Mouse (Mus musculus) regulatory T cell (primary cell): Measurements from ENCODE around the gene Gm13283.
"Not testable (repeated sequence)": the region's sequence is repeated elsewhere in the genome, so short reads cannot be mapped to it uniquely, and the experiment has no call there.

Source experiments
- in situ Hi-C: fragments of 300-600 bp; cut with MboI, MseI; formaldehyde crosslinking; loops from one replicate; pipeline ENCODE4 v1.15.1; 2025; ENCODE audit warnings: high pct_unique_total_duplicates

Gm13283 gene

DNA sequence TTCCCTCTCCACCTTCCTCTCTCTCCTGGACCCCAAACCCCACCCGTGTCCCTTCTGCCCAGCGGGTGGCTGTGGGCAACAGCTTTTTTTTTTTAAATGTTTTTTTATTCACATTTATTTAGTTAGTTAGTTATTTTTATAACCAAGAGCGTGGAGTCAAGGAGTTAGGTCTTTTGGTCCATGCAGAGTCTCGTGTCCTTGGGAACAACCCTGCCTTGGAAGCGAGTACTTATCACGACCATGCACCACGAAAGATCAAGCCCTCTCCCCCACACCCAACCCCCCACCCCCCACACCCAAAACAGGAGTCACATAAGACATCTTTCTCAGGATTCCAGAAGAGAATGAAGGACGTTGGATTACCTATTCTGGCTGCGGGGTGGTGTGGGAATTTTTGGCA is 2.4 kb downstream of the Gm13283 start:
- in situ Hi-C loops: not testable (repeated sequence)

DNA sequence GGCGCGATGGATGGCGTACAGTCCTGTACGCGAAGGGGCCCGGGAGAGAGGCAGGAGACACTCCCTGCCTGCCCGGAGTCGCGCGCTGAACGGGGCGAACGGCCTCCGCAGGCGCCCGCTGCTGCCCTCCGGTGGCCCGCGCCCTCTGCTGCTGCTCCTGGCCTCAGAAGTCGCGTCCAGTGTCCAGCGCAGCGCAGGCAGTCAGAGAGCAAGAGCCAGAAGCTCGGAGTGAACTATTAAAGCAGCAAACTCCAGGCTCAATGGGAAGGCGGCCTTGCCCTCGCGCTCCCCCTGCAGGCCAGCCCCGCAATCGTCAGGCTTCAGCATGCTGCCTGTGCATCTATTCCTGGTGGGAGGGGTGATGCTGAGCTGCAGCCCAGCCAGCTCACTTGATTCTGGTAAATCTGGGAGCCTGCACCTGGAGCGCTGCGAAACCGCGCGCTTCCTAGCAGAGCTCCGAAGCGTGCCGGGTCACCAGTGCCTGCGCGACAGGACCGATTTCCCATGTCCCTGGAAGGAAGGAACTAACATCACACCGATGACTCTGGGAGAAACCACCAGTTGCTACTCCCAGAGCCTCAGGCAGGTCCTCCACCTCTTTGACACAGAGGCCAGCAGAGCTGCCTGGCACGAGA is 3.6 kb downstream of the Gm13283 start:
- in situ Hi-C loops: not testable (repeated sequence)

DNA sequence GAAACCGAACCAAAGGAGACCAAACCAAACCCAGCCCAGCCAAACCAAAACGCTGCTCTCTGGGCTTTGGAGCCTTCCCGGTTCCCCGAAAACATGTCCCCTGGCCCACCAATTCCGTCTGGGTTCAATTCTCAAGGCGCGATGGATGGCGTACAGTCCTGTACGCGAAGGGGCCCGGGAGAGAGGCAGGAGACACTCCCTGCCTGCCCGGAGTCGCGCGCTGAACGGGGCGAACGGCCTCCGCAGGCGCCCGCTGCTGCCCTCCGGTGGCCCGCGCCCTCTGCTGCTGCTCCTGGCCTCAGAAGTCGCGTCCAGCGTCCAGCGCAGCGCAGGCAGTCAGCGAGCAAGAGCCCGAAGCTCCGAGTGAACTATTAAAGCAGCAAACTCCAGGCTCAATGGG is 13.6 kb downstream of the Gm13283 start, which contains the start of gene Gm13290:
TSS of gene Gm13290 (plus strand) at position 301 of the 400 bp plus-strand sequence.
- in situ Hi-C loops: not testable (repeated sequence)

DNA sequence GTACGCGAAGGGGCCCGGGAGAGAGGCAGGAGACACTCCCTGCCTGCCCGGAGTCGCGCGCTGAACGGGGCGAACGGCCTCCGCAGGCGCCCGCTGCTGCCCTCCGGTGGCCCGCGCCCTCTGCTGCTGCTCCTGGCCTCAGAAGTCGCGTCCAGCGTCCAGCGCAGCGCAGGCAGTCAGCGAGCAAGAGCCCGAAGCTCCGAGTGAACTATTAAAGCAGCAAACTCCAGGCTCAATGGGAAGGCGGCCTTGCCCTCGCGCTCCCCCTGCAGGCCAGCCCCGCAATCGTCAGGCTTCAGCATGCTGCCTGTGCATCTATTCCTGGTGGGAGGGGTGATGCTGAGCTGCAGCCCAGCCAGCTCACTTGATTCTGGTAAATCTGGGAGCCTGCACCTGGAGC is 16.7 kb downstream of the Gm13283 start, which contains the start of gene Gm13289:
TSS of gene Gm13289 (plus strand) at position 301 of the 400 bp plus-strand sequence.
- in situ Hi-C loops: not testable (repeated sequence)

DNA sequence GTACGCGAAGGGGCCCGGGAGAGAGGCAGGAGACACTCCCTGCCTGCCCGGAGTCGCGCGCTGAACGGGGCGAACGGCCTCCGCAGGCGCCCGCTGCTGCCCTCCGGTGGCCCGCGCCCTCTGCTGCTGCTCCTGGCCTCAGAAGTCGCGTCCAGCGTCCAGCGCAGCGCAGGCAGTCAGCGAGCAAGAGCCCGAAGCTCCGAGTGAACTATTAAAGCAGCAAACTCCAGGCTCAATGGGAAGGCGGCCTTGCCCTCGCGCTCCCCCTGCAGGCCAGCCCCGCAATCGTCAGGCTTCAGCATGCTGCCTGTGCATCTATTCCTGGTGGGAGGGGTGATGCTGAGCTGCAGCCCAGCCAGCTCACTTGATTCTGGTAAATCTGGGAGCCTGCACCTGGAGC is 19.6 kb downstream of the Gm13283 start, which contains the start of gene Gm13272:
TSS of gene Gm13272 (plus strand) at position 301 of the 400 bp plus-strand sequence.
- in situ Hi-C loops: not testable (repeated sequence)

DNA sequence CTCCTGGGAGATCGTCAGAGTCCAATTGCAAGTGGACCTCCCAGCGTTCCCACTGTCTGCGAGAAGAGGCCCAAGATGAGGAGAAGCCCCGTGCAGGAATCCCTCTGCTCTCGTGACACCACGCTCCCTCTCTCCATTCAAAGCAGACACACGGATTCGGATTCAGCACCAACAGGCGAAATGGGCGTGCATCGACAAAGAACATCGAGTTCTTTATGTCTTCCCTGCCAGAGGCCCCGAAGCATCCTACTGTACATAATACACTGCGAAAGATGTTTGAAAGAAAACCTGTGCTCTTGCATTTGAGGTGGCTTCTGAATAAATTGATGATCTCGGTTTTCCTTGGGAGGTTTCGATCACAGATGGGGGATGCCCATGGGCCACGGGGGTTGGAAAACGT is 20.4 kb downstream of the Gm13283 start:
- in situ Hi-C loops: loop anchor here (5.0 kb wide), 1 partner anchor 38 kb away; no protein-coding TSS in a partner anchor

DNA sequence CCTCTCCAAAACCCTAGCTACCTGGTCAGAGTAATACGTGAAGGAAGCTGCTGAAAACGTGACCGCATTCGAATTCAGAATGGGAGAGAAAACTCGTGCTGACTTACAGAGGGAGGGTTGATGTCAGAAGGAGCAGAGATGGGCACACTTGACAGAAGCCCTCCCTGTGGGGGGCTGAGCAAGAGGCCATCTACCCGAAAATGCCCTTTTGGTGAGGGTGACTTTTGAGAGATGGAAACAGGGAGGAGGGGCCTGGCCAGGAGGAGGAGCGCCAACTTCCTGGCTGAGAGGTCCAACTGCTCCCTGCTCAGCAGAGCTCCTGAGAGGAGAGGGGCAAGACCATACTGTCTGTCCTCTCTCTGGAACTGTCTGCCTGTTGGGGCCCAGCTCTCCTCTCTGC is 21.9 kb downstream of the Gm13283 start, which contains the start of gene Ifnz:
TSS of gene Ifnz (plus strand) at position 301 of the 400 bp plus-strand sequence.
- in situ Hi-C loops: loop anchor here (5.0 kb wide), 1 partner anchor 40 kb away; no protein-coding TSS in a partner anchor

DNA sequence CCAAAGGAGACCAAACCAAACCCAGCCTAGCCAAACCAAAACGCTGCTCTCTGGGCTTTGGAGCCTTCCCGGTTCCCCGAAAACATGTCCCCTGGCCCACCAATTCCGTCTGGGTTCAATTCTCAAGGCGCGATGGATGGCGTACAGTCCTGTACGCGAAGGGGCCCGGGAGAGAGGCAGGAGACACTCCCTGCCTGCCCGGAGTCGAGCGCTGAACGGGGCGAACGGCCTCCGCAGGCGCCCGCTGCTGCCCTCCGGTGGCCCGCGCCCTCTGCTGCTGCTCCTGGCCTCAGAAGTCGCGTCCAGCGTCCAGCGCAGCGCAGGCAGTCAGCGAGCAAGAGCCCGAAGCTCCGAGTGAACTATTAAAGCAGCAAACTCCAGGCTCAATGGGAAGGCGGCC is 22.4 kb downstream of the Gm13283 start:
- in situ Hi-C loops: loop anchor here (5.0 kb wide), 1 partner anchor 40 kb away; no protein-coding TSS in a partner anchor

DNA sequence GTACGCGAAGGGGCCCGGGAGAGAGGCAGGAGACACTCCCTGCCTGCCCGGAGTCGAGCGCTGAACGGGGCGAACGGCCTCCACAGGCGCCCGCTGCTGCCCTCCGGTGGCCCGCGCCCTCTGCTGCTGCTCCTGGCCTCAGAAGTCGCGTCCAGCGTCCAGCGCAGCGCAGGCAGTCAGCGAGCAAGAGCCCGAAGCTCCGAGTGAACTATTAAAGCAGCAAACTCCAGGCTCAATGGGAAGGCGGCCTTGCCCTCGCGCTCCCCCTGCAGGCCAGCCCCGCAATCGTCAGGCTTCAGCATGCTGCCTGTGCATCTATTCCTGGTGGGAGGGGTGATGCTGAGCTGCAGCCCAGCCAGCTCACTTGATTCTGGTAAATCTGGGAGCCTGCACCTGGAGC is 25.5 kb downstream of the Gm13283 start, which contains the start of gene Gm13276:
TSS of gene Gm13276 (plus strand) at position 301 of the 400 bp plus-strand sequence.
- in situ Hi-C loops: not testable (repeated sequence)

DNA sequence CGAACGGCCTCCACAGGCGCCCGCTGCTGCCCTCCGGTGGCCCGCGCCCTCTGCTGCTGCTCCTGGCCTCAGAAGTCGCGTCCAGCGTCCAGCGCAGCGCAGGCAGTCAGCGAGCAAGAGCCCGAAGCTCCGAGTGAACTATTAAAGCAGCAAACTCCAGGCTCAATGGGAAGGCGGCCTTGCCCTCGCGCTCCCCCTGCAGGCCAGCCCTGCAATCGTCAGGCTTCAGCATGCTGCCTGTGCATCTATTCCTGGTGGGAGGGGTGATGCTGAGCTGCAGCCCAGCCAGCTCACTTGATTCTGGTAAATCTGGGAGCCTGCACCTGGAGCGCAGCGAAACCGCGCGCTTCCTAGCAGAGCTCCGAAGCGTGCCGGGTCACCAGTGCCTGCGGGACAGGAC is 28.5 kb downstream of the Gm13283 start, which contains the start of gene Gm13277:
TSS of gene Gm13277 (plus strand) at position 231 of the 400 bp plus-strand sequence.
- in situ Hi-C loops: not testable (repeated sequence)

DNA sequence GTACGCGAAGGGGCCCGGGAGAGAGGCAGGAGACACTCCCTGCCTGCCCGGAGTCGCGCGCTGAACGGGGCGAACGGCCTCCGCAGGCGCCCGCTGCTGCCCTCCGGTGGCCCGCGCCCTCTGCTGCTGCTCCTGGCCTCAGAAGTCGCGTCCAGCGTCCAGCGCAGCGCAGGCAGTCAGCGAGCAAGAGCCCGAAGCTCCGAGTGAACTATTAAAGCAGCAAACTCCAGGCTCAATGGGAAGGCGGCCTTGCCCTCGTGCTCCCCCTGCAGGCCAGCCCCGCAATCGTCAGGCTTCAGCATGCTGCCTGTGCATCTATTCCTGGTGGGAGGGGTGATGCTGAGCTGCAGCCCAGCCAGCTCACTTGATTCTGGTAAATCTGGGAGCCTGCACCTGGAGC is 31.3 kb downstream of the Gm13283 start, which contains the start of gene Gm13278:
TSS of gene Gm13278 (plus strand) at position 301 of the 400 bp plus-strand sequence.
- in situ Hi-C loops: not testable (repeated sequence)

DNA sequence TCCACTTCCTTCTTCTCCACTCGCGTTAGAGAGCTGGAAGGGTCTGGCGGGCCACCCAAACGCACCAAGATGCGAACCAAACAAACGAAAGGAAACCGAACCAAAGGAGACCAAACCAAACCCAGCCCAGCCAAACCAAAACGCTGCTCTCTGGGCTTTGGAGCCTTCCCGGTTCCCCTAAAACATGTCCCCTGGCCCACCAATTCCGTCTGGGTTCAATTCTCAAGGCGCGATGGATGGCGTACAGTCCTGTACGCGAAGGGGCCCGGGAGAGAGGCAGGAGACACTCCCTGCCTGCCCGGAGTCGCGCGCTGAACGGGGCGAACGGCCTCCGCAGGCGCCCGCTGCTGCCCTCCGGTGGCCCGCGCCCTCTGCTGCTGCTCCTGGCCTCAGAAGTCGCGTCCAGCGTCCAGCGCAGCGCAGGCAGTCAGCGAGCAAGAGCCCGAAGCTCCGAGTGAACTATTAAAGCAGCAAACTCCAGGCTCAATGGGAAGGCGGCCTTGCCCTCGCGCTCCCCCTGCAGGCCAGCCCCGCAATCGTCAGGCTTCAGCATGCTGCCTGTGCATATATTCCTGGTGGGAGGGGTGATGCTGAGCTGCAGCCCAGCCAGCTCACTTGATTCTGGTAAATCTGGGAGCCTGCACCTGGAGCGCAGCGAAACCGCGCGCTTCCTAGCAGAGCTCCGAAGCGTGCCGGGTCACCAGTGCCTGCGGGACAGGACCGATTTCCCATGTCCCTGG is 34.2 kb downstream of the Gm13283 start, which contains the start of gene Gm13275:
TSS of gene Gm13275 (plus strand) at position 552 of the 740 bp plus-strand sequence.
- in situ Hi-C loops: not testable (repeated sequence)

DNA sequence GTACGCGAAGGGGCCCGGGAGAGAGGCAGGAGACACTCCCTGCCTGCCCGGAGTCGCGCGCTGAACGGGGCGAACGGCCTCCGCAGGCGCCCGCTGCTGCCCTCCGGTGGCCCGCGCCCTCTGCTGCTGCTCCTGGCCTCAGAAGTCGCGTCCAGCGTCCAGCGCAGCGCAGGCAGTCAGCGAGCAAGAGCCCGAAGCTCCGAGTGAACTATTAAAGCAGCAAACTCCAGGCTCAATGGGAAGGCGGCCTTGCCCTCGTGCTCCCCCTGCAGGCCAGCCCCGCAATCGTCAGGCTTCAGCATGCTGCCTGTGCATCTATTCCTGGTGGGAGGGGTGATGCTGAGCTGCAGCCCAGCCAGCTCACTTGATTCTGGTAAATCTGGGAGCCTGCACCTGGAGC is 37.2 kb downstream of the Gm13283 start, which contains the start of gene Gm13279:
TSS of gene Gm13279 (plus strand) at position 301 of the 400 bp plus-strand sequence.
- in situ Hi-C loops: not testable (repeated sequence)

DNA sequence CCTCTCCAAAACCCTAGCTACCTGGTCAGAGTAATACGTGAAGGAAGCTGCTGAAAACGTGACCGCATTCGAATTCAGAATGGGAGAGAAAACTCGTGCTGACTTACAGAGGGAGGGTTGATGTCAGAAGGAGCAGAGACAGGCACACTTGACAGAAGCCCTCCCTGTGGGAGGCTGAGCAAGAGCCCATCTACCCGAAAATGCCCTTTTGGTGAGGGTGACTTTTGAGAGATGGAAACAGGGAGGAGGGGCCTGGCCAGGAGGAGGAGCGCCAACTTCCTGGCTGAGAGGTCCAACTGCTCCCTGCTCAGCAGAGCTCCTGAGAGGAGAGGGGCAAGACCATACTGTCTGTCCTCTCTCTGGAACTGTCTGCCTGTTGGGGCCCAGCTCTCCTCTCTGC is 39.4 kb downstream of the Gm13283 start, which contains the start of gene Gm13285:
TSS of gene Gm13285 (plus strand) at position 301 of the 400 bp plus-strand sequence.
- in situ Hi-C loops: not testable (repeated sequence)

DNA sequence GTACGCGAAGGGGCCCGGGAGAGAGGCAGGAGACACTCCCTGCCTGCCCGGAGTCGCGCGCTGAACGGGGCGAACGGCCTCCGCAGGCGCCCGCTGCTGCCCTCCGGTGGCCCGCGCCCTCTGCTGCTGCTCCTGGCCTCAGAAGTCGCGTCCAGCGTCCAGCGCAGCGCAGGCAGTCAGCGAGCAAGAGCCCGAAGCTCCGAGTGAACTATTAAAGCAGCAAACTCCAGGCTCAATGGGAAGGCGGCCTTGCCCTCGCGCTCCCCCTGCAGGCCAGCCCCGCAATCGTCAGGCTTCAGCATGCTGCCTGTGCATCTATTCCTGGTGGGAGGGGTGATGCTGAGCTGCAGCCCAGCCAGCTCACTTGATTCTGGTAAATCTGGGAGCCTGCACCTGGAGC is 43.0 kb downstream of the Gm13283 start, which contains the start of gene Gm13287:
TSS of gene Gm13287 (plus strand) at position 301 of the 400 bp plus-strand sequence.
- in situ Hi-C loops: not testable (repeated sequence)

DNA sequence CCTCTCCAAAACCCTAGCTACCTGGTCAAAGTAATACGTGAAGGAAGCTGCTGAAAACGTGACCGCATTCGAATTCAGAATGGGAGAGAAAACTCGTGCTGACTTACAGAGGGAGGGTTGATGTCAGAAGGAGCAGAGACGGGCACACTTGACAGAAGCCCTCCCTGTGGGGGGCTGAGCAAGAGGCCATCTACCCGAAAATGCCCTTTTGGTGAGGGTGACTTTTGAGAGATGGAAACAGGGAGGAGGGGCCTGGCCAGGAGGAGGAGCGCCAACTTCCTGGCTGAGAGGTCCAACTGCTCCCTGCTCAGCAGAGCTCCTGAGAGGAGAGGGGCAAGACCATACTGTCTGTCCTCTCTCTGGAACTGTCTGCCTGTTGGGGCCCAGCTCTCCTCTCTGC is 45.3 kb downstream of the Gm13283 start, which contains the start of gene Gm13288:
TSS of gene Gm13288 (plus strand) at position 301 of the 400 bp plus-strand sequence.
- in situ Hi-C loops: not testable (repeated sequence)

DNA sequence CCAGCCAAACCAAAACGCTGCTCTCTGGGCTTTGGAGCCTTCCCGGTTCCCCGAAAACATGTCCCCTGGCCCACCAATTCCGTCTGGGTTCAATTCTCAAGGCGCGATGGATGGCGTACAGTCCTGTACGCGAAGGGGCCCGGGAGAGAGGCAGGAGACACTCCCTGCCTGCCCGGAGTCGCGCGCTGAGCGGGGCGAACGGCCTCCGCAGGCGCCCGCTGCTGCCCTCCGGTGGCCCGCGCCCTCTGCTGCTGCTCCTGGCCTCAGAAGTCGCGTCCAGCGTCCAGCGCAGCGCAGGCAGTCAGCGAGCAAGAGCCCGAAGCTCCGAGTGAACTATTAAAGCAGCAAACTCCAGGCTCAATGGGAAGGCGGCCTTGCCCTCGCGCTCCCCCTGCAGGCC is 45.8 kb downstream of the Gm13283 start:
- in situ Hi-C loops: not testable (repeated sequence)
